Mouse (Mus musculus) liver, embryonic 14.5 days (tissue): ENCODE measurements around the gene Otud7b. TPM values are rescaled to one million over a fixed set of nuclear protein-coding genes. Genes with fewer than 3 reads are reported as not detected.

Experiments
- ATAC-seq: fragments of 200-750 bp; cut with Nextera tagmentation; 2 replicates; pipeline ENCODE4 v1.8.0; 2017; ENCODE audit warnings: moderate number of reproducible peaks, mild to moderate bottlenecking, moderate library complexity; ENCODE audit not compliant: insufficient read depth
- DNase-seq, 3 experiments: peaks; one replicate each; pipeline ENCODE4 v3.0.0-alpha.2; 2012 to 2013; ENCODE audit warnings: low read depth in 3 of 3, low spot score in 3 of 3
- H3K27ac ChIP-seq: fragments of 300-500 bp; sonication (generic); 2 replicates; pipeline ENCODE4 v1.5.1; 2014; ENCODE audit warnings: moderate library complexity, mild to moderate bottlenecking, control low read depth, inconsistent platforms
- H3K27me3 ChIP-seq: fragments of 300-500 bp; sonication (generic); 2 replicates; pipeline ENCODE4 v1.6.1; 2014; ENCODE audit warnings: mild to moderate bottlenecking, low read length, moderate library complexity; ENCODE audit not compliant: control insufficient read depth, insufficient read depth
- H3K36me3 ChIP-seq: fragments of 300-500 bp; sonication (generic); replicated peaks from 2 replicates; pipeline ENCODE4 v1.6.1; 2014; ENCODE audit warnings: low read depth; ENCODE audit not compliant: control insufficient read depth, insufficient read depth
- H3K4me1 ChIP-seq, 2 experiments: fragments of 200-500 bp in 1 of 2; fragments of 300-500 bp in 1 of 2; sonication (generic) in 1 of 2; replicated peaks; 2 replicates each; pipeline ENCODE4 v1.6.1; 2012 to 2014; ENCODE audit warnings: antibody characterized with exemption in 1 of 2, inconsistent platforms in 1 of 2, low read length in 1 of 2; ENCODE audit not compliant: control insufficient read depth in 2 of 2, insufficient read depth in 2 of 2
- H3K4me2 ChIP-seq: fragments of 300-500 bp; sonication (generic); 2 replicates; pipeline ENCODE4 v1.6.1; 2014; ENCODE audit warnings: low read depth, mild to moderate bottlenecking, control low read depth, moderate library complexity
- H3K4me3 ChIP-seq, 2 experiments: fragments of 200-500 bp in 1 of 2; fragments of 300-500 bp in 1 of 2; sonication (generic) in 1 of 2; 2 replicates each; pipeline ENCODE4 v1.5.1; 2012 to 2014; ENCODE audit warnings: low read depth in 2 of 2, low read length in 2 of 2, mild to moderate bottlenecking in 2 of 2, control low read depth in 1 of 2, inconsistent platforms in 1 of 2, moderate library complexity in 1 of 2; ENCODE audit not compliant: insufficient read depth in 1 of 2
- H3K9ac ChIP-seq: fragments of 300-500 bp; sonication (generic); replicated peaks from 2 replicates; pipeline ENCODE4 v1.6.1; 2014; ENCODE audit warnings: mild to moderate bottlenecking, control low read depth, moderate library complexity
- H3K9me3 ChIP-seq: fragments of 300-500 bp; sonication (generic); 2 replicates; pipeline ENCODE4 v1.6.1; 2016; ENCODE audit warnings: low read length, mixed read lengths; ENCODE audit not compliant: control insufficient read depth
- CTCF ChIP-seq: IDR thresholded peaks from 2 replicates; pipeline ENCODE4 v1.5.1; 2016; ENCODE audit warnings: antibody characterized with exemption, low read depth, control low read depth
- EP300 ChIP-seq: IDR thresholded peaks from 2 replicates; pipeline ENCODE4 v1.6.1; 2016; ENCODE audit warnings: antibody characterized with exemption, low read depth
- WGBS: fragments of 180-500 bp; shearing (Covaris S2); extraction: QIAGEN DNeasy Blood & Tissue Kit; methylation state at CpG from one replicate; pipeline ENCODE4 v1.1.7; 2014; ENCODE audit not compliant: insufficient replicate concordance; 5-methylcytosine and 5-hydroxymethylcytosine counted together
- polyA plus RNA-seq, 2 experiments: library from polyadenylated mRNA; depleted of rRNA in 1 of 2; stranded (reverse) in 1 of 2; unstranded in 1 of 2; fragments of >200 nt; fragmentation: Nextera tagmentation in 1 of 2; extraction: Ambion mirVana in 1 of 2; gene quantifications; 2 replicates each; pipeline versions ENCODE4 v1.2.1 to v1.2.3; 2012 to 2014

Otud7b gene
- 2.8 and 3.5 TPM in 2 replicates for polyA plus RNA-seq (2012; rRNA removed)
- polyA plus RNA-seq (2014; fragmentation: Nextera tagmentation; extraction: Ambion mirVana) = 5.2 and 8.4 TPM in 2 replicates

GRCm38 (mm10) chr3:96104261-96105065 lies at the start of gene Otud7b:
Otud7b (plus strand) TSS chr3:96104527.
- 0 out of 2 replicates have a peak, but pooled peaks have one; percentile 27 for TF ChIP-seq EP300
- TF ChIP-seq CTCF = no peak
- peak within 1 kb of the TSS; percentile 84 for H3K4me2 ChIP-seq
- peak within 1 kb of the TSS; percentile 88 to 95 for H3K4me3 ChIP-seq
- H3K27me3 ChIP-seq = no peaks in the 10 kb centered on the region
- H3K9ac ChIP-seq = peak within 1 kb of the TSS; percentile 98
- no peaks in the 10 kb centered on the region for H3K36me3 ChIP-seq
- H3K27ac ChIP-seq = peak within 1 kb of the TSS; percentile 80
- H3K4me1 ChIP-seq = peaks cover 13% of the 10 kb centered on the region in 2 experiments
- under 1% methylated on average over 84 of the region's 84 CpGs for WGBS
- no peaks in the 10 kb centered on the region for H3K9me3 ChIP-seq
- peak; percentile 93 for ATAC-seq
- DNase-seq = peak; percentile 61 to 75 (median 70)

DNA sequence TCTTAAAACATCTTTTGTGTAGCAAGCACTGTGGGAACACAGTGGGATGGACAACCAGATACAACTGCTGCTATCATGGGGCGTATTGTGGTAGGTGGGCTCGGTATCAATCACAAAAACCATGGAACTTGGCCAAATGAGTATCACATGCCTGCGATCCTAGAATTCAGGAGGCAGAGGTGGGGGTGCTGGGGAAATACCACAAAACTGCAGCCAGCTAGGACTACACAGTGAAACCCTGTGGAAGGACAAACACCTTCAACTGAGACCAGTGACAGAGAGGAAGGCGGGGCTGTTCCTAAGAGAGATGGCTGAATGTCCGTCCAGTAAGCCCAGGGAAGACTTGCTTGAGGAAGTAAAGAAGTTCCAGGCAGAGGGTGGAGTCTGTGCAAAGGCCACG lies 49.0 kb upstream of the Otud7b start:
- no peak overlapping the region for H3K27ac ChIP-seq
- no peaks in the 10 kb centered on the region for H3K36me3 ChIP-seq
- H3K4me3 ChIP-seq = no peak overlapping the region
- no peak overlapping the region for H3K9ac ChIP-seq
- H3K9me3 ChIP-seq = no peaks in the 10 kb centered on the region
- DNase-seq = no peak
- H3K4me1 ChIP-seq = peaks cover 0 to 3% of the 10 kb centered on the region in 2 experiments; a peak in 2 of 4 replicates
- H3K27me3 ChIP-seq = no peaks in the 10 kb centered on the region
- TF ChIP-seq CTCF (no peak), EP300 (no peak)
- WGBS = 76% methylated on average over 6 of the region's 6 CpGs
- H3K4me2 ChIP-seq = no peak overlapping the region
- ATAC-seq = no peak

DNA sequence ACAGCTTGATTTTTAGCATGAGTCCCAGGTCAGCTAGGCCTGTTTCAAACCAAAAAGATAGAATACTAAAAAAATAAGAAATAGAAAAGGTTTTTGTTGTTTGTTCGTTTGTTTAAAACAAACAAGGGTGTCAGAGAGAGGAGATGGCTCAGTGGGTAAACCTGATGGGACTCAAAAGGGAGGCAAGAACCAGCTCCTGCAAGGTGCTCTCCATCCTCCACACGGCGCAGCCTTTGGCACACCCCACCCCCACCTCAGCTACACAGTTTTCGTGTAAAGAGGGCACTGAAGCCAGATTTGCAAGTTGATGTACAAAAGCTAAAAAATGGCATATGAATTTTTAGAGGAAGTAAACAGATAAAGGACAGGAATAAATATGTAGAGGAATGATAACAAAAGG lies 48.3 kb upstream of the Otud7b start:
- Histone ChIP-seq H3K9ac (no peak overlapping the region), H3K4me3 (no peak overlapping the region), H3K36me3 (no peaks in the 10 kb centered on the region), H3K27me3 (no peaks in the 10 kb centered on the region), H3K27ac (no peak overlapping the region), H3K4me2 (no peak overlapping the region; the same call in 1 of the 2 replicates), H3K4me1 (peaks cover 0 to 3% of the 10 kb centered on the region in 2 experiments; a peak in 2 of 4 replicates), H3K9me3 (no peaks in the 10 kb centered on the region)
- WGBS = 70% methylated on average over 4 of the region's 4 CpGs
- no peak for DNase-seq
- ATAC-seq = no peak
- no peak for TF ChIP-seq CTCF
- no peak for TF ChIP-seq EP300

DNA sequence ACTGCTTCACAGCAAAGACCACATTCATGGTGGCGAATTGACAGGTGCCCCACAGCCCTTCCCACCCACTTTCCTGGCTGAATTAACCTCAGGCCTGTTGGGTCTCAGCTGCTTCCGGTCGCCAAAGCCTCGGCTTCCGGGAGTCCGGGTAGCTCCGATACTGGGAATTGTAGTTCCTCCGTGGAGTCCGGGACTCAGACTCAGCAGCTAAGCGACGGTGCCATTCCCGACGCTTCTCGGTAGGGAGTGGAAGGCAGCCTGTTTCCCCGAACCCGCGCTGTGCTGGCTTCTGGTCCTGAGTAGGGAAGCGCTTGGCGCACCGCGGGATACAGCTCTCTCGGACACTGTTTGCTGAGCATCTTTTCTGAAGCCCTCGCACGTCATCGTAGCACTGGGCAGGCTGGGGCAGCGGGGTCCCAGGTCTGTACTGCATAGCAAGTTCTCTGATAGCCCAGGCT lies 46.6 kb upstream of the Otud7b start:
- WGBS = under 1% methylated on average over 26 of the region's 26 CpGs
- Histone ChIP-seq H3K27ac (peak overlapping the region; percentile 87), H3K4me3 (peak overlapping the region; percentile 81 to 88), H3K9ac (peak overlapping the region; percentile 96), H3K4me1 (peaks cover 0 to 3% of the 10 kb centered on the region in 2 experiments; a peak in 2 of 4 replicates), H3K4me2 (peak overlapping the region; percentile 95), H3K27me3 (no peaks in the 10 kb centered on the region), H3K9me3 (no peaks in the 10 kb centered on the region), H3K36me3 (no peaks in the 10 kb centered on the region)
- DNase-seq = peak; percentile 79 to 82 (median 80)
- TF ChIP-seq EP300 (no peak), CTCF (no peak)
- peak; percentile 90 for ATAC-seq

- peak within 1 kb of the TSS; percentile 87 for H3K27ac ChIP-seq
- ATAC-seq (peak; percentile 84), DNase-seq (peak; percentile 68 to 70 (median 68))
- no peaks in the 10 kb centered on the region for H3K36me3 ChIP-seq
- H3K4me3 ChIP-seq = peak within 1 kb of the TSS; percentile 81 to 88
- 1% methylated on average over 18 of the region's 18 CpGs for WGBS
- no peaks in the 10 kb centered on the region for H3K9me3 ChIP-seq
- no peak for TF ChIP-seq EP300
- no peak for TF ChIP-seq CTCF
- peak within 1 kb of the TSS; percentile 96 for H3K9ac ChIP-seq
- peak within 1 kb of the TSS; percentile 95 for H3K4me2 ChIP-seq
- H3K4me1 ChIP-seq = peaks cover 0 to 3% of the 10 kb centered on the region in 2 experiments; a peak in 2 of 4 replicates
- H3K27me3 ChIP-seq = no peaks in the 10 kb centered on the region
These were observed 46.0 kb upstream of the Otud7b start, which contains the start of gene Vps45 for GRCm38 (mm10) chr3:96058231-96058896. Vps45 (minus strand) TSS chr3:96058466.
